In the genomic region with DNA sequence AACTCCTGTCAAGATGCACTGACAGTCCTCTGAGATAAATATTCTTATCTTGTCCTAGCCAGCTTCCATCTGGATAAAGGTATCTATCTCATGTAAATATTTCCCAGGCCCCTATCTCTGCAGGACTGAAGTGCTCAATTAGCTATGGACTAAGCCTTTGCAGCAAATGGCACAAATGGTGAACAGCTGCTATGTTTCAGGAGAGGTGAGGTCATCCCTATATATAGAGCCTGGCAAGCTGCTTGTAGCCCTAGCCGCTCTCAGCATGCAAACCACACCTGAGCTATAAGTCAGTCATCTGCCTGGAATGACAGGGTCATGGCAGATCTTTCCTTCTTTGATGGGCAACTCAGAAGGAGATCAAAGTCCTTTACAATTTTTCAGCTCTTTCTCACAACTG, we compare ENCODE assay signal across 8 mouse cellular contexts.
DNase-seq lines count a peak whose midpoint lies in the region; ATAC-seq lines count a peak whose summit lies in the region.

No protein-coding gene starts in this region.

- H3K9me3 ChIP-seq in embryonic facial prominence, embryonic 11.5 days (replicated peaks; ENCODE audit: control insufficient read depth, low read length) = no peaks in the 10 kb centered on the region
- H3K9me3 ChIP-seq in embryonic facial prominence, embryonic 10.5 days = no peaks in the 10 kb centered on the region
- no peaks in the 10 kb centered on the region for H3K9me3 ChIP-seq in heart, embryonic 12.5 days (replicated peaks)
- H3K9me3 ChIP-seq in limb, embryonic 12.5 days = no peaks in the 10 kb centered on the region

- H3K4me3 ChIP-seq in embryonic facial prominence, embryonic 11.5 days (ENCODE audit: low read depth, low read length) = no peak overlapping the region
- H3K4me3 ChIP-seq in embryonic facial prominence, embryonic 10.5 days = no peak overlapping the region
- no peak overlapping the region for H3K4me3 ChIP-seq in heart, embryonic 12.5 days
- H3K4me3 ChIP-seq in limb, embryonic 12.5 days (replicated peaks) = no peak overlapping the region

- H3K27me3 ChIP-seq in embryonic facial prominence, embryonic 11.5 days (ENCODE audit: control insufficient read depth, insufficient read depth, low read length) = no peaks in the 10 kb centered on the region
- H3K27me3 ChIP-seq in embryonic facial prominence, embryonic 10.5 days (replicated peaks; ENCODE audit: low read depth, poor library complexity, severe bottlenecking) = no peaks in the 10 kb centered on the region
- no peaks in the 10 kb centered on the region for H3K27me3 ChIP-seq in heart, embryonic 12.5 days (replicated peaks)
- no peaks in the 10 kb centered on the region for H3K27me3 ChIP-seq in limb, embryonic 12.5 days

- 0 out of 2 replicates have a peak, but pooled peaks have one; percentile 72 for ATAC-seq in embryonic facial prominence, embryonic 11.5 days (replicated peaks; ENCODE audit: insufficient number of reproducible peaks, low FRiP score, low TSS enrichment, low read depth)
- peak; percentile 78; the same call in 1 of the 2 replicates for ATAC-seq in heart, embryonic 12.5 days (ENCODE audit: insufficient number of reproducible peaks, low FRiP score)
- 0 out of 2 replicates have a peak, but pooled peaks have one; percentile 37 for ATAC-seq in limb, embryonic 12.5 days (ENCODE audit: insufficient number of reproducible peaks, insufficient read depth, low FRiP score, low TSS enrichment, low read depth)
- ATAC-seq in inflammation-experienced regulatory T-cells, adult 6 months = no peak

- 45% methylated on average over 1 of the region's 1 CpGs for WGBS in embryonic facial prominence, embryonic 11.5 days
- 59% methylated on average over 1 of the region's 1 CpGs for WGBS in embryonic facial prominence, embryonic 10.5 days
- 0% methylated on average over 1 of the region's 1 CpGs for WGBS in heart, embryonic 12.5 days
- 30% methylated on average over 1 of the region's 1 CpGs for WGBS in limb, embryonic 12.5 days

- no peak overlapping the region for H3K9ac ChIP-seq in embryonic facial prominence, embryonic 11.5 days (replicated peaks; ENCODE audit: low read length)
- no peak overlapping the region for H3K9ac ChIP-seq in heart, embryonic 12.5 days
- H3K9ac ChIP-seq in limb, embryonic 12.5 days (replicated peaks) = no peak overlapping the region

- H3K4me2 ChIP-seq in embryonic facial prominence, embryonic 11.5 days (ENCODE audit: low read depth, low read length) = no peak overlapping the region
- no peak overlapping the region for H3K4me2 ChIP-seq in heart, embryonic 12.5 days
- no peak overlapping the region for H3K4me2 ChIP-seq in limb, embryonic 12.5 days

- H3K36me3 ChIP-seq in embryonic facial prominence, embryonic 11.5 days (replicated peaks; ENCODE audit: control insufficient read depth, insufficient read depth, low read depth, low read length) = no peaks in the 10 kb centered on the region
- H3K36me3 ChIP-seq in embryonic facial prominence, embryonic 10.5 days (replicated peaks) = no peaks in the 10 kb centered on the region
- H3K36me3 ChIP-seq in heart, embryonic 12.5 days = no peaks in the 10 kb centered on the region
- no peaks in the 10 kb centered on the region for H3K36me3 ChIP-seq in limb, embryonic 12.5 days

- no peak overlapping the region for H3K27ac ChIP-seq in embryonic facial prominence, embryonic 11.5 days (replicated peaks; ENCODE audit: low read depth, low read length)
- no peak overlapping the region for H3K27ac ChIP-seq in embryonic facial prominence, embryonic 10.5 days (replicated peaks)
- H3K27ac ChIP-seq in heart, embryonic 12.5 days (ENCODE audit: poor library complexity, severe bottlenecking) = peak overlapping the region; percentile 3; the same call in 1 of the 2 replicates
- no peak overlapping the region for H3K27ac ChIP-seq in limb, embryonic 12.5 days

- peak; percentile 39 for DNase-seq in embryonic facial prominence, embryonic 11.5 days (ENCODE audit: low spot score)
- no peak for DNase-seq in embryonic facial prominence, embryonic 10.5 days (ENCODE audit: low spot score)
- DNase-seq in cerebellum, adult 18-20 months = peak; percentile 82 to 87
- DNase-seq in adrenal gland, postnatal 36 days = no peak
- DNase-seq in testis, postnatal 10 days (ENCODE audit: low spot score) = no peak

- no peaks in the 10 kb centered on the region for H3K4me1 ChIP-seq in embryonic facial prominence, embryonic 11.5 days (ENCODE audit: control insufficient read depth, insufficient read depth, low read length)
- H3K4me1 ChIP-seq in embryonic facial prominence, embryonic 10.5 days = 0 out of 2 replicates have a peak, but pooled peaks cover 4% of the 10 kb centered on the region
- peaks cover 10% of the 10 kb centered on the region for H3K4me1 ChIP-seq in heart, embryonic 12.5 days (replicated peaks)
- no peaks in the 10 kb centered on the region for H3K4me1 ChIP-seq in limb, embryonic 12.5 days (replicated peaks)

Comparison
In these comparisons a context has a peak if more than half of its experiments do, and no peak if none do; other contexts are left out.
1. DNase-seq: peak in embryonic facial prominence, embryonic 11.5 days (single experiment) and cerebellum, adult 18-20 months (2 of 2); none in embryonic facial prominence, embryonic 10.5 days (single experiment), adrenal gland, postnatal 36 days (0 of 2) and testis, postnatal 10 days (single experiment).